Mouse (Mus musculus) heart, adult 2 months (tissue): Measurements from ENCODE around the gene Tex19.2.

Source experiments
- CTCF ChIP-seq: fragments of 200-600 bp; IDR thresholded peaks from 2 replicates; pipeline ENCODE4 v1.8.1; 2022; ENCODE audit warnings: antibody characterized with exemption, mild to moderate bottlenecking, moderate library complexity
- EP300 ChIP-seq: fragments of 200-500 bp; IDR thresholded peaks from 2 replicates; pipeline ENCODE4 v1.6.1; 2011; ENCODE audit warnings: low read depth, low read length, control low read depth; ENCODE audit not compliant: insufficient read depth
- POLR2A ChIP-seq: fragments of 200-500 bp; IDR thresholded peaks from 2 replicates; pipeline ENCODE4 v1.6.1; 2011; ENCODE audit warnings: mild to moderate bottlenecking, low read depth, low read length, control low read depth; ENCODE audit not compliant: insufficient read depth

- TF ChIP-seq POLR2A (no peak), CTCF (no peak), EP300 (no peak)
Observed at GRCm38 (mm10) chr11:121101124-121101805, 17.2 kb downstream of the Tex19.2 start.
